Mouse (Mus musculus) heart, postnatal 0 days (tissue): ENCODE measurements around the gene Far2.

ENCODE experiments used
- CTCF ChIP-seq: IDR thresholded peaks from 2 replicates; pipeline ENCODE4 v1.5.1; 2016; ENCODE audit warnings: antibody characterized with exemption, control low read depth, low read depth
- EP300 ChIP-seq: IDR thresholded peaks from 2 replicates; pipeline ENCODE4 v1.6.1; 2016; ENCODE audit warnings: antibody characterized with exemption, low read depth

DNA sequence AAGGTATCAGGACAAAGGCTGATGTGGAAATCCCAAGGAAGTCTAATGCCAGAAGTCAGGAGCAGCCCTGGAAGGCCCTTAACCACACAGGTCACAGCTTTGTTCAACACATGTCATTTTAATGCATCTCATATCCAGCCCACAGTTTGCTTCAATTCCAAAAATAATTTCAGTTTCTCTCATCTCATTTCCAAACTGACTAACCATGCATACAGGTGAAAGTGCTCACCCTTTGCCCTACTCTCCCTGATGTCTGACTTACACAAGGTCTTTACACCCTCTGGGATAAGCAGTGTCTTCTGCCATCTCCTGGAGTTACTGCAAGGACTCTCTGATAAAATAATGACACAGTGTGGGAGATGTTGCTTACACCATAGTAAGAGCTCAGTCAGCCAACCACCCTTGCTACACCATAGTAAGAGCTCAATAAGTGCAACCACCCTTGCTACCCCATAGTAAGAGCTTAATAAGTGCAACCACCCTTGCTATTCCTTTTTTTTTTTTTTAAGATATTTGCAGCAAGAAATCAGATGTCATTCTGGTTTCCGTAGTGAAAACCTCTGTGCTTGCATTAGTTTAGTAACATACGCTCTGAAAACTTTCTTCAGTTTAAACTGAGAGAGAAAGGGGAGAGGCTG is 64.1 kb downstream of the Far2 start:
- no peak for TF ChIP-seq CTCF
- TF ChIP-seq EP300, result no peak
